Mouse (Mus musculus): ENCODE measurements around the gene Cdh23. TPM values are rescaled to one million over a fixed set of nuclear protein-coding genes. Genes with fewer than 3 reads are reported as not detected.
A peak's percentile ranks its signal among the peaks of the same experiment; 100 is the strongest.

The Cdh23 gene
- polyA plus RNA-seq, 1 experiment: 2.1 TPM

DNA sequence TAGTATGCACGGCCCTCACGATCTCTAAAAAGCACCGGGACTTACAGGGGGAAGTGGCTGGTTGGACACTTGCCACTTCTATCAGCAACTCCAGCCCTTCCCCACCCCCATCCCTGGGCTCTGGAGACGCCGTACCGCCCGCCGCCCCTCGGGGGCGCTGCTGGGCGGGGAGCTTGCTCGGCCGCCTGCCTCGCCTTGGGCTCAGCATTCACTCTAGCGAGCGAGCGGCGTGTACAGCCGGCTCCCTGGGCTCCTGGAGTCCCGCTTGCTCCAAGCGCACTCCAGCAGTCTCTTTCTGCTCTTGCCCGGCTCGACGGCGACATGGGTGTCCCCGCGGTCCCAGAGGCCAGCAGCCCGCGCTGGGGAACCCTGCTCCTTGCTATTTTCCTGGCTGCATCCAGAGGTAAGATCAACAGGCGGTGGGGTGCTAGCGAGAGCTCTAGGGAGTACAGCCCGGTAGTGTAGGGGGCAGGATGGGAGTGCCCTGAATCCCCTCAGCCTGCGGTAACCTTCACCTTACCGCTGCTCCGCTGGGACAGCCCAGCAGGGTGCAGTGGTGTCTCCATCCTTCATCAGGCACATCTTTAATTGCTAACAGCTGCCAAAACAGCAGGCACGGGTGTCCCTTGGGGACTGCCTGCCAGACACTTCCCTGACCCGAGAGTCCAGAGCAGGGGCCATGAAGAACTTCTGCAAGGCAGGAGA, 349.4 kb downstream of the Cdh23 start, which contains the start of gene Vsir:
Gene Vsir (plus strand): TSS at position 151 of the 705 bp plus-strand sequence.
- Histone ChIP-seq H3K27me3 (ENCODE audit: control insufficient read depth, insufficient read depth, insufficient read length) (no peaks in the 10 kb centered on the region), H3K36me3 (ENCODE audit: control insufficient read depth, insufficient read depth) (no peaks in the 10 kb centered on the region), H3K4me2 (ENCODE audit: low read depth) (peak within 1 kb of the TSS; percentile 86), H3K4me3 (peak within 1 kb of the TSS; percentile 15), H3ac (ENCODE audit: control insufficient read depth, insufficient read length) (no peak within 1 kb of the TSS), H3K79me2 (ENCODE audit: control insufficient read depth, insufficient read depth) (no peaks in the 10 kb centered on the region)
- TF ChIP-seq TCF12 (IDR thresholded peaks at IDR 0.05; ENCODE audit: insufficient read depth, poor library complexity, severe bottlenecking) (peak; percentile 36), E2F4 (IDR thresholded peaks at IDR 0.05; ENCODE audit: insufficient read depth) (no peak), SRF (IDR thresholded peaks at IDR 0.05; ENCODE audit: control insufficient read depth, insufficient read length, low read depth) (no peak), USF1 (IDR thresholded peaks at IDR 0.05; ENCODE audit: low read depth) (no peak), MYOD1 (IDR thresholded peaks at IDR 0.05; ENCODE audit: control insufficient read depth in 1 of 3, insufficient read length in 2 of 3, low read depth in 2 of 3) (peak in 2 of 3 experiments; percentile 74 to 85), POLR2AphosphoS2 (IDR thresholded peaks at IDR 0.05; ENCODE audit: insufficient read length, low read depth) (no peak), MYOG (IDR thresholded peaks at IDR 0.05; ENCODE audit: control insufficient read depth in 1 of 3, insufficient read depth in 1 of 3, insufficient read length in 2 of 3, low read depth in 2 of 3) (peak in 2 of 3 experiments; percentile 25 to 70), CEBPB (IDR thresholded peaks at IDR 0.05; ENCODE audit: insufficient read depth, poor library complexity, severe bottlenecking) (no peak), POLR2A (IDR thresholded peaks at IDR 0.05; ENCODE audit: insufficient read length, low read depth) (peak; percentile 36)

GRCm38 (mm10) chr10:60346056-60346455, 350.2 kb downstream of the Cdh23 start:
- no peak for TF ChIP-seq MYOG (IDR thresholded peaks at IDR 0.05; ENCODE audit: control insufficient read depth in 1 of 3, insufficient read depth in 1 of 3, insufficient read length in 2 of 3, low read depth in 2 of 3)
- TF ChIP-seq POLR2AphosphoS2 (IDR thresholded peaks at IDR 0.05; ENCODE audit: insufficient read length, low read depth): no peak
- Histone ChIP-seq H3K4me3 (no peak overlapping the region), H3ac (ENCODE audit: control insufficient read depth, insufficient read length) (no peak overlapping the region), H3K79me2 (ENCODE audit: control insufficient read depth, insufficient read depth) (no peaks in the 10 kb centered on the region), H3K36me3 (ENCODE audit: control insufficient read depth, insufficient read depth) (no peaks in the 10 kb centered on the region), H3K4me2 (ENCODE audit: low read depth) (no peak overlapping the region), H3K27me3 (ENCODE audit: control insufficient read depth, insufficient read depth, insufficient read length) (no peaks in the 10 kb centered on the region)

DNA sequence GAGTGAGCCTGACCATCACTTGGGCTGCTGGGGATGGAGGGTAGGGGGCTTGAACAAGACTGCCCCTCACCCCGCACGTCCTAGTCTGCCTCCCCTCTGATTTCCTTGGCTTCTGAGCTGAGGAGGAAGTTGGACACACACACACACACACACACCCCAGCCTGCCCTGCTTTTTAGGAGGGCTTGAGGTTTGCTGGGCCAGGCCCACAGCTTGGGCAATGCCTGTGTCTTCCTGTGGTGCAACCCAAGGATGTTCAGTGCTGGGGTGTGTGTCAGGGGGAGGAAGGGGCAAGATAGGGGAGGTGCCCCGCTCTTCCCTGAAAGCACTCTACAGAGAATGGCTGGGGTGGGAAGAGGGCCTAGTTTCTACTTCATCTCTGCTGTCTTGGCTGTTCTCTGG, 352.2 kb downstream of the Cdh23 start:
- Histone ChIP-seq H3ac (ENCODE audit: control insufficient read depth, insufficient read length) (no peak overlapping the region), H3K27me3 (ENCODE audit: control insufficient read depth, insufficient read depth, insufficient read length) (no peaks in the 10 kb centered on the region), H3K4me3 (no peak overlapping the region), H3K36me3 (ENCODE audit: control insufficient read depth, insufficient read depth) (no peaks in the 10 kb centered on the region), H3K79me2 (ENCODE audit: control insufficient read depth, insufficient read depth) (no peaks in the 10 kb centered on the region), H3K4me2 (ENCODE audit: low read depth) (no peak overlapping the region)
- no peak for TF ChIP-seq SRF (IDR thresholded peaks at IDR 0.05; ENCODE audit: control insufficient read depth, insufficient read length, low read depth)

DNA sequence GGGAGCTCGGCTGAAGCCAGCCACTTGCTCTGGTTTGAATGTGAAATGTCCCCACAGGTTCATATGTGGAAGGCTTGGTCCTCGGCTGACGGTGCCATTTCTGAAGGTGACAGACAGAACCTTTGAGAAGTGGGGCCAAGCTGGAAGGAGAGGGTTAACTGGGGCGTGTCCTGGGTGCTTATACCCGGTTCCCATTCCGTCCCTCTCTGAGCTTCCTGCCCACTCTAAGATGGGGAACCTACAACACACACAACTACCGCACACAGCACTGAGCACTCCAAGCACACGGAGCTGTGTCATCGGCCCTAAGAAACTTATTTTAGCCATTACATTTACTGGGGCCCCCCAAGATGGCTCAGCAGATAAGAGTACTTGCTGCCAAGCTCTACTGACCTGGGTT, 354.8 kb downstream of the Cdh23 start:
- Histone ChIP-seq H3K27me3 (ENCODE audit: control insufficient read depth, insufficient read depth, insufficient read length) (peaks cover 8% of the 10 kb centered on the region), H3K4me3 (no peak overlapping the region), H3ac (ENCODE audit: control insufficient read depth, insufficient read length) (no peak overlapping the region), H3K36me3 (ENCODE audit: control insufficient read depth, insufficient read depth) (no peaks in the 10 kb centered on the region), H3K4me2 (ENCODE audit: low read depth) (no peak overlapping the region), H3K79me2 (ENCODE audit: control insufficient read depth, insufficient read depth) (no peaks in the 10 kb centered on the region)
- TF ChIP-seq CEBPB (IDR thresholded peaks at IDR 0.05; ENCODE audit: insufficient read depth, poor library complexity, severe bottlenecking) (no peak), MAX (IDR thresholded peaks at IDR 0.05; ENCODE audit: low read depth) (no peak), REST (IDR thresholded peaks at IDR 0.05; ENCODE audit: insufficient read depth, insufficient read length) (no peak), TCF12 (IDR thresholded peaks at IDR 0.05; ENCODE audit: insufficient read depth, poor library complexity, severe bottlenecking) (no peak), TCF3 (IDR thresholded peaks at IDR 0.05; ENCODE audit: insufficient read length, low read depth) (no peak), MYOD1 (IDR thresholded peaks at IDR 0.05; ENCODE audit: control insufficient read depth in 1 of 3, insufficient read length in 2 of 3, low read depth in 2 of 3) (no peak), E2F4 (IDR thresholded peaks at IDR 0.05; ENCODE audit: insufficient read depth) (no peak), USF1 (IDR thresholded peaks at IDR 0.05; ENCODE audit: low read depth) (no peak), SRF (IDR thresholded peaks at IDR 0.05; ENCODE audit: control insufficient read depth, insufficient read length, low read depth) (no peak), MYOG (IDR thresholded peaks at IDR 0.05; ENCODE audit: control insufficient read depth in 1 of 3, insufficient read depth in 1 of 3, insufficient read length in 2 of 3, low read depth in 2 of 3) (no peak), POLR2A (IDR thresholded peaks at IDR 0.05; ENCODE audit: insufficient read length, low read depth) (no peak), POLR2AphosphoS2 (IDR thresholded peaks at IDR 0.05; ENCODE audit: insufficient read length, low read depth) (no peak)

DNA sequence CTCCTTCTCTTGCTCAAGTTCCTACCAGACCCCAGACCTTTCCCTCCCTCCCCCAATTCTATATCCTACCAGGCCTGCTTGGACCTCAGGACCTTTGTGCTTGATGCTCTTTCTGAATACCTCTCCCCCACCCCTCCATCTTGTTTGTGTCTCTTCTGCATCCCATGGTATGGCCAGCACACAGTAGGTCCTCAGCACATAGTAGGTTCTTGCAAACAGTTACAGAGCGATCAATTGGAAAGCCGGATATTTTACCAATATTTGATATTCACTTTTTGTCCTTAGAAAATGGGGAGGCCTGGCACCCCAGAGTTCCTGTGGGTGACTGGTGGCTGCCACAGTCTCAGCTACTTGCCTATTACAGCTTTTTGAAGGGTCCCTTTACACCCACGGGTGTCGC, 361.3 kb downstream of the Cdh23 start:
- Histone ChIP-seq H3ac (ENCODE audit: control insufficient read depth, insufficient read length) (no peak overlapping the region), H3K79me2 (ENCODE audit: control insufficient read depth, insufficient read depth) (no peaks in the 10 kb centered on the region), H3K27me3 (ENCODE audit: control insufficient read depth, insufficient read depth, insufficient read length) (peaks cover 43% of the 10 kb centered on the region), H3K4me3 (no peak overlapping the region), H3K36me3 (ENCODE audit: control insufficient read depth, insufficient read depth) (no peaks in the 10 kb centered on the region), H3K4me2 (ENCODE audit: low read depth) (no peak overlapping the region)
- no peak for TF ChIP-seq TCF12 (IDR thresholded peaks at IDR 0.05; ENCODE audit: insufficient read depth, poor library complexity, severe bottlenecking)
- TF ChIP-seq MYOD1 (IDR thresholded peaks at IDR 0.05; ENCODE audit: control insufficient read depth in 1 of 3, insufficient read length in 2 of 3, low read depth in 2 of 3): no peak
- no peak for TF ChIP-seq POLR2A (IDR thresholded peaks at IDR 0.05; ENCODE audit: insufficient read length, low read depth)
- TF ChIP-seq TCF3 (IDR thresholded peaks at IDR 0.05; ENCODE audit: insufficient read length, low read depth): no peak
- TF ChIP-seq USF1 (IDR thresholded peaks at IDR 0.05; ENCODE audit: low read depth): no peak
- TF ChIP-seq CEBPB (IDR thresholded peaks at IDR 0.05; ENCODE audit: insufficient read depth, poor library complexity, severe bottlenecking): no peak
- no peak for TF ChIP-seq E2F4 (IDR thresholded peaks at IDR 0.05; ENCODE audit: insufficient read depth)
- TF ChIP-seq SRF (IDR thresholded peaks at IDR 0.05; ENCODE audit: control insufficient read depth, insufficient read length, low read depth): no peak
- no peak for TF ChIP-seq MAX (IDR thresholded peaks at IDR 0.05; ENCODE audit: low read depth)
- no peak for TF ChIP-seq MYOG (IDR thresholded peaks at IDR 0.05; ENCODE audit: control insufficient read depth in 1 of 3, insufficient read depth in 1 of 3, insufficient read length in 2 of 3, low read depth in 2 of 3)
- no peak for TF ChIP-seq REST (IDR thresholded peaks at IDR 0.05; ENCODE audit: insufficient read depth, insufficient read length)
- TF ChIP-seq POLR2AphosphoS2 (IDR thresholded peaks at IDR 0.05; ENCODE audit: insufficient read length, low read depth): no peak

Data from myocyte (in vitro differentiated cells).